Mouse (Mus musculus): ENCODE data around the gene Crxos. TPM values are rescaled to one million over a fixed set of nuclear protein-coding genes. Genes with fewer than 3 reads are reported as not detected.
A peak's percentile ranks its signal among the peaks of the same experiment; 100 is the strongest.

The Crxos gene
- polyA plus RNA-seq, 1 experiment from 2014 or later = not detected

DNA sequence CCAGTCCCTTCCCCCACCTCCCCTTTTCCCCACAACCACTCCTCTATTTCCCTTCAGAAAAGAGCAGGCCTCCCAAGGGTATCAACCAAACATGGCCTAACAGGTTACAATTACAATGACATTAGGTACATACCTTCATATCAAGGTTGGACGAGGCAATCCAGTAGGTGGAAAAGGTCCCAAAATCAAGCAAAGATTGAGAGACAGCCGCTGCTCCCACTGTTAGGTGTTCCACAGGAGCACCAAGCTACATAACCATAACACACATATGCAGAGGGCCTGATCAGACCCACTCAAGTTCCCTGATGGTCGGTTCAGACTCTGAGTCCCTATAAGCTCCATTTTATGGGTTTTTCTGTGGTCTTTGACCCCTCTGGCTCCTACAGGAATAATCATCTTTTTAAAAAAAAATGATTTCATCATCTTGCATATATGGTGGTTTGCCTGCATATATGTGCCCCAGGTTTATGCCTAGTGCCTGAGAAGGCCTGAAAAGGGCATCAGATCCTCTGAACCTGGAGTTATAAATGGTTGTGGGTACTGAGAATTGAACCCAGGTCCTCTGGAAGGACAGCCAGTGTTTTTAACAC, 33.8 kb downstream of the Crxos start:
- H3K9me3 ChIP-seq (ENCODE audit: control insufficient read depth, low read length) = no peaks in the 10 kb centered on the region
- no peak overlapping the region for H3K4me2 ChIP-seq (ENCODE audit: low read depth, low read length)
- H3K9ac ChIP-seq (replicated peaks; ENCODE audit: low read depth, low read length) = no peak overlapping the region
- H3K27me3 ChIP-seq (ENCODE audit: control insufficient read depth, insufficient read depth, low read length) = no peaks in the 10 kb centered on the region
- H3K4me1 ChIP-seq (ENCODE audit: control insufficient read depth, insufficient read depth, low read length) = peaks cover 12% of the 10 kb centered on the region; the same call in 1 of the 2 replicates
- peaks cover 10% of the 10 kb centered on the region for H3K36me3 ChIP-seq (ENCODE audit: control insufficient read depth, insufficient read depth, low read length)
- WGBS = 80% methylated on average over 3 of the region's 3 CpGs
- no peak overlapping the region for H3K27ac ChIP-seq (ENCODE audit: low read depth, low read length)
- no peak for ATAC-seq (ENCODE audit: low read depth)
- no peak overlapping the region for H3K4me3 ChIP-seq (ENCODE audit: low read depth, low read length)

GRCm38 (mm10) chr7:15916996-15917395, 34.6 kb downstream of the Crxos start:
- H3K36me3 ChIP-seq (ENCODE audit: control insufficient read depth, insufficient read depth, low read length) = peaks cover 10% of the 10 kb centered on the region
- peaks cover 12% of the 10 kb centered on the region; the same call in 1 of the 2 replicates for H3K4me1 ChIP-seq (ENCODE audit: control insufficient read depth, insufficient read depth, low read length)
- no peaks in the 10 kb centered on the region for H3K9me3 ChIP-seq (ENCODE audit: control insufficient read depth, low read length)
- H3K9ac ChIP-seq (replicated peaks; ENCODE audit: low read depth, low read length) = no peak overlapping the region
- no peaks in the 10 kb centered on the region for H3K27me3 ChIP-seq (ENCODE audit: control insufficient read depth, insufficient read depth, low read length)
- no peak overlapping the region for H3K4me2 ChIP-seq (ENCODE audit: low read depth, low read length)
- ATAC-seq (ENCODE audit: low read depth) = no peak
- H3K4me3 ChIP-seq (ENCODE audit: low read depth, low read length) = no peak overlapping the region
- WGBS = 87% methylated on average over 4 of the region's 4 CpGs
- no peak overlapping the region for H3K27ac ChIP-seq (ENCODE audit: low read depth, low read length)

DNA sequence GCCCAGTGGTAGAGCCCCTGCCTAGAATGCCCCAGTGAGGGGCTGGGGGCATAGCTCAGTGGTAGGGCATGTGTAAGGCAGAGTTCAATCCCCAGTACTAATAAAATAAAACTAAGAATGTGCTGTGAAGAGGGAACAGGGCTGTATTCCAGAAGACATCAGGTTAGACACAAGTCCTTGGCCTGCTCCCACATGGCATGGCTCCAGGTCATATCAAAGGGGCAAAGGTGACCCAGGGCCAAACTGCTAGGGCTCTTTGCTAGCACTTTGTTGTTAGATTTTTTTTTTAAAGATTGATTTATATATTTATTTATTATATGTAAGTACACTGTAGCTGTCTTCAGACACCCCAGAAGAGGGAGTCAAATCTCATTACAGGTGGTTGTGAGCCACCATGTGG, 36.0 kb downstream of the Crxos start:
- Histone ChIP-seq H3K36me3 (ENCODE audit: control insufficient read depth, insufficient read depth, low read length) (peaks cover 10% of the 10 kb centered on the region), H3K9me3 (ENCODE audit: control insufficient read depth, low read length) (no peaks in the 10 kb centered on the region), H3K27me3 (ENCODE audit: control insufficient read depth, insufficient read depth, low read length) (no peaks in the 10 kb centered on the region), H3K27ac (ENCODE audit: low read depth, low read length) (no peak overlapping the region), H3K4me3 (ENCODE audit: low read depth, low read length) (no peak overlapping the region), H3K4me1 (ENCODE audit: control insufficient read depth, insufficient read depth, low read length) (peaks cover 12% of the 10 kb centered on the region; the same call in 1 of the 2 replicates), H3K9ac (replicated peaks; ENCODE audit: low read depth, low read length) (no peak overlapping the region), H3K4me2 (ENCODE audit: low read depth, low read length) (no peak overlapping the region)
- ATAC-seq (ENCODE audit: low read depth) = no peak

DNA sequence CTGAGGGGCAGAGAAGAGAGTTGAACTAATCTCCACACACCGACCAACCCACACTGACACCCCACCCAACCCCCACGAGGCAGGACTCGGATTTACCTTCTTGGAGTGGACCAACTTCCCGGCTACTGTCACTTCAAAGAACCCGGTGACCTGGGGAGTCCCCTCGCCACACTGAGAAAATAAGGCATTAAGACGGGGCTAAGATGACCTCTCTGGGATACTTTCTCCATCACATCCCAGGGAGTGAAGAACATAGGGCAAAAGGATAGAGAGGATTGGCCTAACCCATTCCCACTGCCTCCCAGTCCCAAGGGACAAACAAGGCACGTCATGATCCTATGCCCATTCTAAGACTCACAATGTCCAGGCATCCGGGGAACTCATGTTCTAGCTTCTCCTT, 37.5 kb downstream of the Crxos start:
- H3K4me1 ChIP-seq (ENCODE audit: control insufficient read depth, insufficient read depth, low read length) = peaks cover 12% of the 10 kb centered on the region; the same call in 1 of the 2 replicates
- no peak overlapping the region for H3K27ac ChIP-seq (ENCODE audit: low read depth, low read length)
- no peaks in the 10 kb centered on the region for H3K9me3 ChIP-seq (ENCODE audit: control insufficient read depth, low read length)
- H3K36me3 ChIP-seq (ENCODE audit: control insufficient read depth, insufficient read depth, low read length) = peaks cover 10% of the 10 kb centered on the region
- no peak for ATAC-seq (ENCODE audit: low read depth)
- H3K4me3 ChIP-seq (ENCODE audit: low read depth, low read length) = peak overlapping the region; percentile 85; the same call in 1 of the 2 replicates
- peak overlapping the region; percentile 65 for H3K4me2 ChIP-seq (ENCODE audit: low read depth, low read length)
- WGBS = 97% methylated on average over 9 of the region's 9 CpGs
- no peak overlapping the region for H3K9ac ChIP-seq (replicated peaks; ENCODE audit: low read depth, low read length)
- H3K27me3 ChIP-seq (ENCODE audit: control insufficient read depth, insufficient read depth, low read length) = no peaks in the 10 kb centered on the region

DNA sequence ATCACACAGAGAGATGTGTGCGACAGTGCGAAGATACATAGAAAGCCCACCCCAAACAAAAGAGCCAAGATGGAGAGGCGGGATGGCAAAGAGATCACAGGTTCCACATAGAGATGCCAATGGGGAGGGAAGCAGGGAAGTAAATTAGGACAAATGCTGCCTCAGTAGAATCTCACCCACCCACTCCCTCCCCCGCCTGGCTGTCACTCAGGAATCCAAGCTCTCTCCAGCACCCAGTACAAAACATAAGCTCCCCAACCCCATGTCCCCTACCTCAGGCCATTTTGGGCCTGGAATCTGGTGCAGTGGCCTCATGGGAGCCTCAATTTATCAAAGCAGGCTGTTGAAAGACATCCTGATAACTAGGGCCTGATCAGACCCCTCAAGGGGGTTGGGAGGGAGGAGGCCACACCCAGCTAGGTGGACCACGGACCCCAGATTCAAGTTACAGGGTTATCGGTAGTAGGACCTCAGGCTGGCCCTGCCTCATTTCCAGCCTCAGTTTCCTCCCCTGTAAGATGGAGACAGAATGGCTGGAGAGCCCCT, 38.3 kb downstream of the Crxos start:
- Histone ChIP-seq H3K4me3 (ENCODE audit: low read depth, low read length) (peak overlapping the region; percentile 85), H3K27ac (ENCODE audit: low read depth, low read length) (no peak overlapping the region), H3K4me1 (ENCODE audit: control insufficient read depth, insufficient read depth, low read length) (peaks cover 12% of the 10 kb centered on the region; the same call in 1 of the 2 replicates), H3K9me3 (ENCODE audit: control insufficient read depth, low read length) (no peaks in the 10 kb centered on the region), H3K4me2 (ENCODE audit: low read depth, low read length) (peak overlapping the region; percentile 65), H3K27me3 (ENCODE audit: control insufficient read depth, insufficient read depth, low read length) (no peaks in the 10 kb centered on the region), H3K36me3 (ENCODE audit: control insufficient read depth, insufficient read depth, low read length) (peaks cover 10% of the 10 kb centered on the region), H3K9ac (replicated peaks; ENCODE audit: low read depth, low read length) (peak overlapping the region; percentile 64; the same call in 1 of the 2 replicates)
- 93% methylated on average over 6 of the region's 6 CpGs for WGBS
- ATAC-seq (ENCODE audit: low read depth) = no peak

GRCm38 (mm10) chr7:15921796-15922195, 39.4 kb downstream of the Crxos start:
- peaks cover 12% of the 10 kb centered on the region; the same call in 1 of the 2 replicates for H3K4me1 ChIP-seq (ENCODE audit: control insufficient read depth, insufficient read depth, low read length)
- peak overlapping the region; percentile 85 for H3K4me3 ChIP-seq (ENCODE audit: low read depth, low read length)
- under 1% methylated on average over 10 of the region's 10 CpGs for WGBS
- no peaks in the 10 kb centered on the region for H3K9me3 ChIP-seq (ENCODE audit: control insufficient read depth, low read length)
- peak overlapping the region; percentile 73 for H3K27ac ChIP-seq (ENCODE audit: low read depth, low read length)
- peak; percentile 44 for ATAC-seq (ENCODE audit: low read depth)
- H3K27me3 ChIP-seq (ENCODE audit: control insufficient read depth, insufficient read depth, low read length) = no peaks in the 10 kb centered on the region
- peak overlapping the region; percentile 64 for H3K9ac ChIP-seq (replicated peaks; ENCODE audit: low read depth, low read length)
- peaks cover 10% of the 10 kb centered on the region for H3K36me3 ChIP-seq (ENCODE audit: control insufficient read depth, insufficient read depth, low read length)
- peak overlapping the region; percentile 65 for H3K4me2 ChIP-seq (ENCODE audit: low read depth, low read length)

- H3K4me3 ChIP-seq (ENCODE audit: low read depth, low read length) = peak within 1 kb of the TSS; percentile 85
Measured at GRCm38 (mm10) chr7:15922220-15922773, 39.9 kb downstream of the Crxos start, which contains the start of gene Selenow. Selenow (minus strand) TSS chr7:15922402.

DNA sequence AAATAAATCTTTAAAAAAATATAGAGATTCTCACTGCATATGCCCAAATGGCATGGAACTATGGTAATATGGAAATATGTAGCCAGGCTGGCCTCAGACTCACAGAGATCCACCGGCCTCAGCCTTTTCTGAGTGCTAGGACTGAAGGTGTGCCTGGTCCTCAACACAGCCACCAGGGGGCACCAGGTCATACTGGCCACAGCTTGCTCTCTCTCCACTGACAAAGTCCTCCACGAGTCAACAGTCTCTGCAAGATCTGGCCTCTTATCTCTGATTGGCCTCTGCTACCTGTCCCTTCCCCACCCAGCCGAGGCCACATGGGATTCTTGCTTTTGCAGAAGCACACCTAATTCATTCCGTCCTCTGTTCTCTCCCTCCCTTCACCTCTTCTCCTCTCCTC, 47.5 kb downstream of the Crxos start:
- Histone ChIP-seq H3K4me3 (ENCODE audit: low read depth, low read length) (no peak overlapping the region), H3K36me3 (ENCODE audit: control insufficient read depth, insufficient read depth, low read length) (no peaks in the 10 kb centered on the region), H3K27ac (ENCODE audit: low read depth, low read length) (no peak overlapping the region), H3K4me2 (ENCODE audit: low read depth, low read length) (no peak overlapping the region), H3K9me3 (ENCODE audit: control insufficient read depth, low read length) (no peaks in the 10 kb centered on the region), H3K9ac (replicated peaks; ENCODE audit: low read depth, low read length) (no peak overlapping the region), H3K4me1 (ENCODE audit: control insufficient read depth, insufficient read depth, low read length) (no peaks in the 10 kb centered on the region), H3K27me3 (ENCODE audit: control insufficient read depth, insufficient read depth, low read length) (no peaks in the 10 kb centered on the region)
- WGBS = 40% methylated on average over 4 of the region's 4 CpGs
- no peak for ATAC-seq (ENCODE audit: low read depth)

More at GRCm38 (mm10) chr7:15922220-15922773, 39.9 kb downstream of the Crxos start, which contains the start of gene Selenow:
- peaks cover 12% of the 10 kb centered on the region; the same call in 1 of the 2 replicates for H3K4me1 ChIP-seq (ENCODE audit: control insufficient read depth, insufficient read depth, low read length)
- peak; percentile 95 for ATAC-seq (ENCODE audit: low read depth)
- peak within 1 kb of the TSS; percentile 73 for H3K27ac ChIP-seq (ENCODE audit: low read depth, low read length)
- H3K9me3 ChIP-seq (ENCODE audit: control insufficient read depth, low read length) = no peaks in the 10 kb centered on the region
- H3K4me2 ChIP-seq (ENCODE audit: low read depth, low read length) = peak within 1 kb of the TSS; percentile 65
- peaks cover 10% of the 10 kb centered on the region for H3K36me3 ChIP-seq (ENCODE audit: control insufficient read depth, insufficient read depth, low read length)
- H3K9ac ChIP-seq (replicated peaks; ENCODE audit: low read depth, low read length) = peak within 1 kb of the TSS; percentile 64
- WGBS = under 1% methylated on average over 33 of the region's 33 CpGs
- no peaks in the 10 kb centered on the region for H3K27me3 ChIP-seq (ENCODE audit: control insufficient read depth, insufficient read depth, low read length)

- Histone ChIP-seq H3K4me1 (ENCODE audit: control insufficient read depth, insufficient read depth, low read length) (no peaks in the 10 kb centered on the region), H3K27me3 (ENCODE audit: control insufficient read depth, insufficient read depth, low read length) (no peaks in the 10 kb centered on the region), H3K9ac (replicated peaks; ENCODE audit: low read depth, low read length) (no peak overlapping the region), H3K9me3 (ENCODE audit: control insufficient read depth, low read length) (no peaks in the 10 kb centered on the region), H3K4me3 (ENCODE audit: low read depth, low read length) (no peak overlapping the region), H3K27ac (ENCODE audit: low read depth, low read length) (no peak overlapping the region), H3K36me3 (ENCODE audit: control insufficient read depth, insufficient read depth, low read length) (no peaks in the 10 kb centered on the region), H3K4me2 (ENCODE audit: low read depth, low read length) (no peak overlapping the region)
- WGBS = 71% methylated on average over 2 of the region's 2 CpGs
- ATAC-seq (ENCODE audit: low read depth) = no peak
Measured at GRCm38 (mm10) chr7:15930543-15930942, 48.1 kb downstream of the Crxos start.
